Mouse (Mus musculus): ENCODE measurements at regions not wholly inside any gene's neighbourhood (a gene's known extent, or its start where the extent isn't known, plus 50 kb on each side); places are given as distances from the start of the nearest gene placed in this dataset.

DNA sequence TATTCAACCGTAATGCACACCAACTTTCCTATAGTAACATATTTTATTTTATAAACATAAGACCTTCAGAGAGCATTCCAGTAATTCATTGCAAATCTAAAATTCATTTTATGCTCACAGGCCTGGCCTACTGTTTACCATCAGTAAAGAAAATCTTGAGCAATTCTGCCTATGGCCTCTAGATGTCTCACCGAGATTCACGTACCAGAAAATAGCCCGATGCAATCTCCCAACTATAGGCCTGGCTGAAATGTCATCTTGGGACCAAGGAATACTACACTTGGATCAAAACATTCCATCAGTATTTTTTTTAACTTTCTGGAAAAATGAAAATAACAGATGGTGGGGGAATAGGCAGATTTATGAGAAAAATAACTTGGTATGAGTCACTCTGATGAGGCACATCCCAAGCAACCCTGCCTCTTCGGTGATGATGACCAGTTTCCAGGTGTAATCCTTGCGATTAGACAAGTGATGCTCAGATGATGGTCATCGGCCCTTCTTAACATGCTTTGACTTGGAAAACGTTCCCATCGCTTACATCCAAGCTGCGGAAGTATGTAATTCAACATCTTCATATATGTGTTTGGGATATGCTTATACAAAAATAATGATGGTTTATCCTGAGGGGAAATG lies 439.9 kb downstream of the Nyap2 start:
- peak; percentile 43 to 59 for DNase-seq

GRCm38 (mm10) chr1:81520420-81521273 lies 443.9 kb downstream of the Nyap2 start:
- DNase-seq, result no peak

DNA sequence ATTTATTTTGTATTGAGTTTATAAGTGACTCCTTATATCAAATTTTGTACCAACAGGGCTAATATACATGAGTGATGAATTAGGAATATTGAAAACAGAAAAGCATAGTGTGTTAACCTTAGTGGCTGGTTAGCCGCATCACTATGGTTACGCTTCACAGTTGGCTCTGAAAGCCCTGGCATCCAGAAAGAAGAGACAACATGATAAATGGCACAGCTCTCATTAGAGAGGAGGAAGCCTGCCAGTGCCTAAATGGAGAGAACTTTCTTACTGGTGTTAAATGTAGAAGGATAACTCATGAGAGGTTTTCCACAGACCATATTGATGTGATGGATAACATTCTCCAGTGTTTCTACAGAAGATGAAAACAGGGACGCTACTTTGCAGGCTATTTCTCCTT lies 446.2 kb downstream of the Nyap2 start:
- peak; percentile 22 to 37 for DNase-seq

DNA sequence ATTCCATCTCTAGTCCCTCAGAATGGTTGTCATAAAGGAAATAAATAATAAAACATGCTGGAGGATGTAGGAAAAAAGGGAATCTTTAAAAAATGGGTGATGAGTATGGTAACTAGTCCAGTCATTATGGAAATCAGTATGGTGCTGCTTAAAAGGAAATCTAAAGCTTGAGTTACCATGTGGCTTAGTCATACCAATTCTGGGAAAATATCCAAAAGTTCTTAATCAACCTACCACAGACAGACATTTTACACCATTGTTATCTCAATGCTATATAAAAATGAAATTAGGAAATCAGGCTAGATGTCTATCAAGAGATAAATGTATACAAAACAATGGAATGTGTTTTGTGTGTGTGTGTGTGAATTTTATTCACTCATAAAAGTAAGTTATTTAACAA lies 449.1 kb downstream of the Nyap2 start:
- DNase-seq, result no peak

DNA sequence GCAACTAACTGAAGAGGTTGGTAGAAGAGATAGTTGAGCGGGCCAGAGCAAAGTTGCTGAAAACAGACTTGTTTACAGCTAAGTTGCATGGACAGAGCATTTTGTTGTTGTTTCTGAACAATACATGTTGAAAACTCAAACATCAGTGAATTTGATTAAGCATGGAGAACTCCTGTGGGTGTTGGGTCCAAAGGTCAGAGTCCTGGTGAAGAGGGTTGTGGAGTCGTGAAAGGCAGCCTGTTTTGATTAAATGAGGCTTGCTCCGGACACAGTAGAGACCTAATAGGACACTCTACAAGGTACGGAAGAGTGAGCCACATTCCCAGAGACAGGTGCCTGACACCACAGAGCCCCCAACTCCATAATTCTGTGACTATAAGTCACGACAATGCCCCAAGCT lies 461.1 kb downstream of the Nyap2 start:
- no peak for DNase-seq

GRCm38 (mm10) chr1:81539591-81540311 lies 463.0 kb downstream of the Nyap2 start:
- DNase-seq, result no peak

- no peak for DNase-seq
These were observed 472.2 kb downstream of the Nyap2 start for GRCm38 (mm10) chr1:81548906-81549305.

DNA sequence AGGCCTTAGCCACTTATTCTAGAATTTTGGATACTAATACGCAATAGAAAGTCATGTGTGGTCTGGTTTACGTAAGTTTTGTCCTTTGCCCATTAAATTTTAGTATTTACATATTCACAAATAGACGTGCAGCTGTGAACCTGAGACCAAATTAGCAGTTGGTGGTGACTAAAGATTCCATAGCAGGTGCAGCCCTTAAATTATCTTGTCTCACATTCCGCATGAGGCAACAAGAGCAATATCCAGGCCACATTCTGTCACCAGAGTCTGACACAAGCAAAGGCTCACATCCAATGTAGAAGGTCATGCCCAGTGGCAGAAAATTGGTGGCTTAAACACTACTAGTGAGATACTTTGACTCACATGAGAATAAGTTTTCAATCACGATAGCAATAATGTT lies 473.0 kb downstream of the Nyap2 start:
- no peak for DNase-seq

GRCm38 (mm10) chr1:81552731-81553130 lies 476.0 kb downstream of the Nyap2 start:
- no peak for DNase-seq

DNA sequence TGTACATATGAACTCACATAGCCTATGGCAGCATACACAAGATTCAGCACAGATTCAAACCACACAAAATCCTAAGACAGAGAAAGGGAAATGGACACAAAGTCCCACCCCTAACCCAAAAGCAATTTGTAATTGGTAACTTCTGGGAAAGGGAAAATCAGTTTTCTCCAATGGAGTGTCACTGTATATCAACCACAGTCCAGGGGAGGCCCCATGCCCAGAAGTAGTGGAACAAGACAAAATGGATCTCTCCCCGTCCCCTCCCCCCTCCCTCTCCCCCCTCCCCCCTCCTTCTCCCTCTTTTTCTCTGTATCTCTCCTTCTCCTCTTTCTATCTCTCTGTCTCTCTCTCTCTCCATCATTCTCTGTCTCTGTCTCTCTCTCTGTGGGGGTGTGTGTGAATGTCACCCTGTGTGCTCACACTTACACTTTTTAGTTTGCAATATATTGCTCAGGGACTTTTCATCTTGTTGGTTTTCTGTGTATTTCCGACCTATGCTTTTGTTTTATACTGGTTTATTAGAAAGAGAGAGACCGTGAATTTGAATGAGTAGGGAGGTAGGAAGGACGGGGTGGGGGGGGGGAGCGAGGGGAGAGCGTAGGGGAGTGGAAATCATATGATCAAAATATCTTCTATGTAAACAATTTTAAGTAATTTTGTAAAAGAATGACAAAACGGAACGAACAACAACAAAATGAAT lies 500.4 kb downstream of the Nyap2 start:
- DNase-seq, result no peak

DNA sequence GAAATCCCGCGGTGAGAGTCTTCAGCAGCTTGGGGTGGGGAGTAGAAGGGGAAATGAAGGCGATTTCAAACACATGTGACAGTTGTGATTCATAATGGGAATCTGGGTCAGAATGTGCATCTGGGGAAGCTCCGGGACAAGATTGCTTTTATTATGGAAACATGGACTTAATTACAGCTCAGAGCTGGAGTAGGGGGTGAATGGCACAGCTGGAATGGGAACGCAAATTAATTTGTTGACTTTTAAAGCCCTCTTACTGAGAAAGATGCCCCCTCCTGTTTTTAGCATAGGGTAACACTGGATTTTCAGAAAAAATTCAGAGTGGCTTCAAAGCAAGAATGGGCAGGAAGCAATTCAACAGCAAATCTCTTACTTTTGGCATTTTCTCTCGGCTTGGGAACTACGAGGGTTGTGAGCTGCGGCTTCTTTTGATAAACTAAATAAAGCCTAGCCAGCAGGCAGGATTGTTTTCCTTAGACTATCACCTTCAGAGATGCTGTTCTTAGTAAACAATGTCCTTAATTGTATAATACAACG lies 501.0 kb downstream of the Nyap2 start:
- DNase-seq, result no peak

- no peak for DNase-seq
These were observed 504.5 kb downstream of the Nyap2 start for GRCm38 (mm10) chr1:81581208-81581607.

- no peak for DNase-seq
These were observed 511.1 kb downstream of the Nyap2 start for GRCm38 (mm10) chr1:81587780-81588307.

GRCm38 (mm10) chr1:81591623-81592022 lies 514.9 kb downstream of the Nyap2 start:
- DNase-seq, result peak in 1 of 2 experiments; percentile 30

GRCm38 (mm10) chr1:81593280-81594182 lies 516.8 kb downstream of the Nyap2 start:
- DNase-seq, result peak; percentile 73 to 76

DNA sequence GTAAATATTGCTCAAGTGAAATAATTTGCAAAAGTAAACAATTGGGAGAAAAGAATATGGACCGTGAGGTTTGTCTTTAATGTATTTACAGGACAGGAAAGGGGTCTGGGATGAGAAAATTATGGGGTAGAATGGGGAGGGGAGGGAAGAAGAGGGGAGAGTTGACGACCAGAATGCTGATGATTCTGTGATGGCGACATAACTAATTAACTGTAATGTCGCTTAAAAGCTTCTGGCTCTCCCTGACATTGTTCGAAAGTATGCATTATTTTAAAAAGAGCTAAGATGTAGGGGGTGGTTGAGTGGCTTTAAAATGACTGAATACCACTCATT lies 517.4 kb downstream of the Nyap2 start:
- no peak for DNase-seq

DNA sequence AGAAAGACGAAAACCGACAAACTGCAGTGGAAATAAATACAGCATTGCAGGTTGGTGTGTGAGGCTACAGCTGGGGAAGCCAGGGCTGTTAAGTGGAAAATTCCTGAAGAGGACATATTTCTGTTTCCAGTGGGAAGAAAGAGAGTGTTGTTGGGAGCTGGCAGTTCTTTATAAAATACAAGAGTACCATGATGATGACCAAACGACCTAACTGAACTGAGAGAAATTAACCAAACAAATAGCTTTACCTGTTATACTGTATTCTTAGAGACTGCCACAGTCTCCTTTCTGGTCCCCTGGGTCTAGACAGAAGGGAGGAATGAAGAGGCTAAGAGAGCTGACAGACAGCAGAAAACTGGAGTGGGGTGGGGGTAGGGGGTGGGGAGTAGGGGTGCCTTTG lies 517.9 kb downstream of the Nyap2 start:
- peak in 1 of 2 experiments; percentile 4 for DNase-seq

GRCm38 (mm10) chr1:81608772-81609171 lies 532.0 kb downstream of the Nyap2 start:
- DNase-seq, result no peak

DNA sequence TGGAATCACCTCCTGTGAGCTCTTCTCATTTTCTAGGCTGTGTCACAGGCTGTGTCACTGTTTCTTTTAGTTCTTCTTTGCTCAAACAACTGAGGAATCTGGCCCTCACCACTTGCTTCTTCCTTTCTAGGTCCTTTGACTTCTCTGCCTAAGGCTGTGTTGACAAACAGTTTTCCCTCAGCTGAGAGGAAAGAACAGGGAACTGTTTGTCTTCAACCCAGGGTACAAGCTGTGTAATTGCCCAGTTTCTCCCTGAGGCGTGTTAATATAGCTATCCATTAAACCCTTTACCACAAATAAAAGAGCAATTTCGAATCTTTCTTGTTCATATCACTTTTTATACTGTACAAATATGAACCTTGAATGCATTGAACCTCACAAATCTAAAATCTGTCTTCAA lies 542.1 kb downstream of the Nyap2 start:
- no peak for DNase-seq

DNA sequence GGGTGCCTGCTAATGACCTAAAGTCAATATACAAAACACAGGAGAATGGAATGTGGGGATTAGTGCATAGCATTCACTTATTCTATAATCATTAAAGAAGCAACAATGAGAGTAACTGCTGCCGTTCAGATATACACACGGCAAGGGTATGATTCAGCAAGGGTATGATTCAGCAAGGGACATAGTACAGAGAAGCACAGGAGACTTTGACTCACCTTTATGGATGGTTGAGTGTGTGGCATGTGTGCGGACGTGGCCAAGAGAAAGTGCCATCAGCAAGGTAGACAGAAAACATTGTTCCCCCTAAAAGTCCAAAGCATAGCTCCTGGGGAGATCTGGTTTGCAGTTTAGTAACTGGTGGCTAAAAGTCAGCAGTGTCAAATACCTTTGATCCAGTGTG lies 547.4 kb downstream of the Nyap2 start:
- no peak for DNase-seq

GRCm38 (mm10) chr1:81632704-81633103 lies 556.0 kb downstream of the Nyap2 start:
- DNase-seq, result no peak

DNA sequence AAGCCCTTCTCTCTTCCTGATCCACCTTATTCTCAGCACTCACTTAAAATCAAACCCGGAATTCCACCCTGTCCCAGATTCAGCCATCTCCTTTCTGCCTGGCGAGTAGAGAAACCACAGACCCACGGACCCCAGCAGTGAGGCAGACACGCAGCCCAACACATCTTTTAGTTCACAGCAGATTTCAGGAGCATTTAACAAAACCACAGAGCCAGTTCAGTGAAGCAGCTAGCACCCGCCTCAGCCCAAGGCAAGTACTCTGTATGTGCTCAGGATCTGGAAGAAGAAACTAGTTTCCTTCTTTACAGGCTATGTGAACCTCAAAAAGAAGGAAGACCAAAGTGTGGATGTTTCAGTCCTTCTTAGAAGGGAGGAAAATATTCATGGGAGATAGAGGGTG lies 560.6 kb downstream of the Nyap2 start:
- DNase-seq, result no peak
